Mouse (Mus musculus): Measurements from ENCODE around the gene Dlg3.
A peak's percentile ranks its signal among the peaks of the same experiment; 100 is the strongest.

The Dlg3 gene

DNA sequence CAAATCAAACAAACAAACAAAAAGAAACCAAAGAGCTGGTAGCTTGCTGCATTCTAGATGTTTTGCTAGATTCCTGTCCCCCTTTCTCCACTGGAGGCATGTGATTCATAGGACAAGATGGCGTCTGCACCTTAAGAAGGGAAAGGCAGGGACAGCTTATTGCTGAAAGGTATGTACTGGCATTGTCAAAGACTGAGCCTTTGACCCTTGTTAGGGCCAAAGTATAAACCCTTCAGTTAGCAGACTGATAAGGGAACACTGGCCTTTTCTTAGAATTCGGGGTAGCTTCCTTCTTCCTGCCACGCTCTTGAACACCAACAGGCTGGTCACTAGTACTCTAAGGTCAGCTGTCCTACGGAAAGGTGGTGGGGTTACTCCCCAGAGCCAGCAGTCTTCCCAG is 29.8 kb downstream of the Dlg3 start:
- no peak for ATAC-seq (ENCODE audit: low TSS enrichment)

DNA sequence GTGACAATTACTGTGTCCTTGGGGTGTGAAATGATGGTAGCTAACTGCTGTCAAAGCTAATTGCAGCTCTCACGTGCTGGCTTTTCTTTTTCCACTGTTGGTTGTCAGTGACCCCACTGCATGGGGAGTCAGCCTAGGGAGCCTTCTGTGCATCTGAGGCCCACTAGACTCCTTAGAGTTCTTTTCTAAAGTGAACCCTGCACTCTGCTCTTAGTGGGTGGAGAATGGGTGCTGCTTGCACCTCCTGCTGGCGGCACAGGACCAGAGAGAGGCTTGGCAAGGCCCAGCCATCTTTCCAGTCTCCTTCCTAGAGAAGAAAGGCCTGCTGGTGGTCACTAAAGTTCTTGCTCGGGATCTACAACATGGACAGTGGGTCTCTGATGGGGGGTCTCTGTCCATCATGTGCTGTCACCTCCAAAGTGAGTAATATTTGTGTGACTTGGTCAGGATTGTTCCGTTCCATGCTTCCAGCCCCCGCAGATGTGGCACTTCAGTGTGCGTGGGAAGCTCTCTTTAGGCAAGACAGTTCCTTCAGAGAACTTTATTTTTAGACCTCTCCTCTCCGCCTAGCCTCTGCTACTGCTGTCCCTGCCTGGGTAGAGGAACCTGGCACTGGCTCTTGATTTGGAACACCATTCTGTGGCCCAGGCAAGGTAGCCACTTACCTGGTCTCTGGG is 30.5 kb downstream of the Dlg3 start:
- ATAC-seq (ENCODE audit: low TSS enrichment) = peak; percentile 85

GRCm38 (mm10) chrX:100800643-100801042 is 33.1 kb downstream of the Dlg3 start:
- no peak for ATAC-seq (ENCODE audit: low TSS enrichment)

GRCm38 (mm10) chrX:100802034-100802433 is 34.5 kb downstream of the Dlg3 start:
- no peak for ATAC-seq (ENCODE audit: low TSS enrichment)

DNA sequence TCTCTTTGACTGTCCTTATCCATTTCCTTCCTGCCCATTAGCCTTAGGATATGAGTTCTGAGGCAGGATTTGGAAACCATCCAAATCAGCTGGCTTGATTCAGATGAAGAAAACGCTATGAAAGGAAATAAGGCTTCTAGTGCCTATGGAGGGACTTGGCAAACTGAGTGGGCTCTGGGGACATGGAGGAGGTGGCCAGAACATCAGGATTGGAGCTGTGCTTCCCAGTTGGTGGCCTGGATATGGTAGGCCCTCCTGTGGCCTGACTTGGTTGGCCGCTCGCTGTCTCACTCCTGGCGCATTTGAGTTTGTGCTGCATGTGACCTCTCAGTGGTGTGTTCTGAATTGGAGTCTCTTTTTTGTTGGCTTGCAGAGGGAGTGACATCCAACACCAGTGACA is 43.6 kb downstream of the Dlg3 start:
- peak; percentile 4; the same call in 1 of the 2 replicates for ATAC-seq (ENCODE audit: low TSS enrichment)

GRCm38 (mm10) chrX:100814139-100814538 is 46.6 kb downstream of the Dlg3 start:
- no peak for ATAC-seq (ENCODE audit: low TSS enrichment)

- ATAC-seq (ENCODE audit: low TSS enrichment) = no peak
These were observed 48.2 kb downstream of the Dlg3 start for GRCm38 (mm10) chrX:100815766-100816165.

- ATAC-seq (ENCODE audit: low TSS enrichment) = peak; percentile 53
These were observed 51.2 kb downstream of the Dlg3 start for GRCm38 (mm10) chrX:100818681-100819080.

DNA sequence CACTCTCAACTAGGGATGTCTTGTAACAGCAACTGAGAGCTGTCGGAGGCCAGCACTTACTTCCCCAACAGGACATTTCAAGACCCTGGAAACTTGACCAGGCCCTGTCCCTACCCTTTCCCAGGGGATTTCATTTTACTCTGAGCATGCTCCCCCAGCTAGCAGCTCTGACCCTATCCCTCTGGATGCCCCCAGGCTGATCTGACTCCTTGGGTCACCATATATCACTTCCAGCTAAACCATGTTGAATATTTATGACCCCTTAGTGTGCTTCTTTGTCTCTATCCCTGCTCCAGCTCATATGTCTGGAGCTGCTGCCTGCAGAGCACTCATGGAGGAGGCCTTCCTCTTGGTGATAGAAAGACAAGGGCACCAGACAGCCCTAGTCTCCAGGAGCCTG is 53.6 kb downstream of the Dlg3 start:
- no peak for ATAC-seq (ENCODE audit: low TSS enrichment)

DNA sequence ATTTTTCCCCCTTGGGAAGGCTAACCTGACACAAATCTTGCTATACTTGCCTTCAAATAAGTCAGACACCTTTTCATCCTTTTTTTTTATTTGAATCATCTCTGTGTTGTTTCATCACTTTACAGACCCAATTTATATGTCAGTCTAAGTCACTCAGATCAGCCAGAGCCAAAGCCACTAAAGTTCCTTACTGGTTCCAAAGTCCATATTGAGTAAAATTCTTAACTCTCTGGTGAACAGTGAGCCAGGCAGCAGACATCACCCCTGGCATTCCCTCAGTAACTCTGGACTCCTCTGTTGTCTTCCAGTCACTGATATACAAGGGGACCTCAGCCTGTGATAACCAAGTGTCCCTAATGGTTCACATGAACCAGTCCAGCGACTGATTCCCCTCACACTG is 58.0 kb downstream of the Dlg3 start:
- no peak for ATAC-seq (ENCODE audit: low TSS enrichment)

GRCm38 (mm10) chrX:100832806-100833205 is 65.3 kb downstream of the Dlg3 start:
- no peak for ATAC-seq (ENCODE audit: low TSS enrichment)

DNA sequence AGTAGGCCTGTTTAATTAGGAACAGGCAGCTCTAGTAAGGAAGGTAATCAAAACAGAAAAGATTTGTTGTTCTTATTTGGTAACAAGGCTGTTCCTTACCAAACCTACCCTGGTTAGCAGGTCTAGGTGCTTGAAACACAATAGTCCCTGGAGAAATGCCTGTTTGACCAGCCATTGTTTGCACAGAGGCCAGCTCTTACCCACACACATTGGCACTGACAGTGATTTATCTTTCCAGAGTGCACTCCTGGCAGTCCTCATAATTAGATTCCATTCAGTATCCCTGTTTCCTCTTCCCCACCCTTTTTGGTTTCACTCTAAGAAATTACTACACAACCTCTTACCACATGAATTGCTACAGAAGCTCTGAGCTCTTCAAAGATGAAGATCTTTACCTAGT is 71.7 kb downstream of the Dlg3 start:
- ATAC-seq (ENCODE audit: low TSS enrichment) = no peak

Measured in frontal cortex, adult (tissue).